Mouse (Mus musculus) stomach, embryonic 14.5 days (tissue): ENCODE results near the gene Zfp791. TPM values are rescaled to one million over a fixed set of nuclear protein-coding genes. Genes with fewer than 3 reads are reported as not detected.

Experiments
- ATAC-seq: fragments of 200-750 bp; cut with Nextera tagmentation; 2 replicates; pipeline ENCODE4 v1.8.0; 2017; ENCODE audit warnings: low read depth, moderate TSS enrichment; ENCODE audit not compliant: insufficient number of reproducible peaks, insufficient read depth, low FRiP score
- H3K27ac ChIP-seq: fragments of 300-500 bp; sonication (generic); 2 replicates; pipeline ENCODE4 v1.5.1; 2014; ENCODE audit warnings: mild to moderate bottlenecking, low read length, moderate library complexity, mixed read lengths
- H3K27me3 ChIP-seq: fragments of 300-500 bp; sonication (generic); 2 replicates; pipeline ENCODE4 v1.6.1; 2014; ENCODE audit warnings: low read length, control low read depth, mixed read lengths; ENCODE audit not compliant: control insufficient read depth, insufficient read depth
- H3K36me3 ChIP-seq: fragments of 300-500 bp; sonication (generic); 2 replicates; pipeline ENCODE4 v1.6.1; 2014; ENCODE audit warnings: mild to moderate bottlenecking, control low read depth, low read length, moderate library complexity, mixed read lengths; ENCODE audit not compliant: control insufficient read depth, insufficient read depth
- H3K4me1 ChIP-seq: fragments of 300-500 bp; sonication (generic); 2 replicates; pipeline ENCODE4 v1.6.1; 2014; ENCODE audit warnings: low read length, control low read depth, mixed read lengths; ENCODE audit not compliant: control insufficient read depth, insufficient read depth
- H3K4me2 ChIP-seq: fragments of 300-500 bp; sonication (generic); replicated peaks from 2 replicates; pipeline ENCODE4 v1.6.1; 2014; ENCODE audit warnings: low read depth, low read length, control low read depth
- H3K4me3 ChIP-seq: fragments of 300-500 bp; sonication (generic); 2 replicates; pipeline ENCODE4 v1.5.1; 2014; ENCODE audit warnings: low read depth, low read length, control low read depth
- H3K9ac ChIP-seq: fragments of 300-500 bp; sonication (generic); replicated peaks from 2 replicates; pipeline ENCODE4 v1.6.1; 2014; ENCODE audit warnings: low read depth, mild to moderate bottlenecking, control low read depth, low read length, moderate library complexity, mixed read lengths
- H3K9me3 ChIP-seq: fragments of 300-500 bp; sonication (generic); 2 replicates; pipeline ENCODE4 v1.6.1; 2016; ENCODE audit warnings: low read depth, low read length, control low read depth; ENCODE audit not compliant: control insufficient read depth
- WGBS: fragments of 180-500 bp; shearing (Covaris S2); extraction: QIAGEN DNeasy Blood & Tissue Kit; methylation state at CpG from one replicate; pipeline ENCODE4 v1.1.7; 2014; 5-methylcytosine and 5-hydroxymethylcytosine counted together
- polyA plus RNA-seq: library from polyadenylated mRNA; unstranded; fragments of >200 nt; fragmentation: Nextera tagmentation; extraction: Ambion mirVana; gene quantifications from 2 replicates; pipeline ENCODE4 v1.2.1, GENCODE M21; 2014

The Zfp791 gene
- polyA plus RNA-seq, 1 experiment from 2014 or later, result 1.7 TPM

DNA sequence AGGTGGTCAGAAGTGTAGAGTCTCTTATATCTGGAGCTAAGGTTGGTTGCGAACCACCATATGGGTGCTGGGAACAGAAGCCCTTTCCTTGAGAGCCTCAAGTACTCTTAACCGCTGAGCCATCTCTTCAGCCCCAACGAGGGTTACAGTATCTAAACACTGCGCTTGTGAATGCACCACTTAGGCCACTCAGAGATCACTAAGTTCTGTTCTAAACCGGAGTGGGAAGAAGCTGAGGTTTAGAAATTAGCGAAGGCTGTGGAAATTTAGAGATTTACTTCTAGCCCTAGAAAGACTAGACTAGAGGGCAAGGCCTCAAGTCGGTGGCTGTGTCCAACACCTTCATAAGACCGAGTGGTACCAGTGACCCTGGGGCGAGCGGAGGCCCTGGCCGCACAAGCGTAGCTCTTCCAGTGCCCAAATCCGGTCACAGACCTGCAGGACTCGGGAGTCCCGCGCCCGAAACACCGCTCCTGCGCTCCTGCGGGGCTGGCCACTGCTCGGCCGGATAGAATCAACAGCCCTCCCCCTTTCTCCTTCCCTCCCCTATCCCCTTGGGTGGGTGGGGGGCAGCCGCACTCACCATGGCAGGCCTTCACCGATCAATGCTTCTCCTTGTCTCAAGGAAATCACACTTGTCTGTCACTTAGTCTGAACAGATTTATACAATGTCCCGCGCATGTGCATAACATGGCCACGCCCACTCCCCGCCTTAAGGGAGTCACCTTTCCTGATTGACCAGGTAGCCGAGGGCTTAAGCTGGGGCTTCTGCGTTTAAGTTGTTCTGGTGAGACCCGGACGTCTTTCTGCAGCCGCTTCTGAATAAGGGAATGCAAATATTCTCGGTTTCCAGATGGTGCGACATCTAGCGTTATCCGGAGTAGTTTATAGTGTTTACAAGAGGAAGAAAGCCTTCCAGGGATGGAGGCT is 3.6 kb downstream of the Zfp791 start:
- H3K4me3 ChIP-seq, result peak overlapping the region; percentile 60
- peak overlapping the region; percentile 71; the same call in 1 of the 2 replicates for H3K27ac ChIP-seq
- H3K9ac ChIP-seq, result peak overlapping the region; percentile 60
- H3K4me2 ChIP-seq, result peak overlapping the region; percentile 70
- no peaks in the 10 kb centered on the region for H3K9me3 ChIP-seq
- H3K36me3 ChIP-seq, result no peaks in the 10 kb centered on the region
- no peaks in the 10 kb centered on the region for H3K4me1 ChIP-seq
- peak; percentile 93 for ATAC-seq
- H3K27me3 ChIP-seq, result no peaks in the 10 kb centered on the region
- WGBS, result 7% methylated on average over 37 of the region's 37 CpGs

- H3K4me1 ChIP-seq, result no peaks in the 10 kb centered on the region
- H3K4me2 ChIP-seq, result no peak overlapping the region
- H3K9me3 ChIP-seq, result no peaks in the 10 kb centered on the region
- ATAC-seq, result no peak
- WGBS, result 61% methylated on average over 7 of the region's 7 CpGs
- no peak overlapping the region for H3K27ac ChIP-seq
- no peaks in the 10 kb centered on the region for H3K27me3 ChIP-seq
- no peak overlapping the region for H3K9ac ChIP-seq
- H3K4me3 ChIP-seq, result no peak overlapping the region
- no peaks in the 10 kb centered on the region for H3K36me3 ChIP-seq
Measured at GRCm38 (mm10) chr8:85116984-85117383, 5.9 kb downstream of the Zfp791 start.

GRCm38 (mm10) chr8:85115501-85115900 is 7.4 kb downstream of the Zfp791 start:
- no peak overlapping the region for H3K9ac ChIP-seq
- peaks cover 8% of the 10 kb centered on the region; the same call in 1 of the 2 replicates for H3K36me3 ChIP-seq
- H3K27ac ChIP-seq, result no peak overlapping the region
- no peak overlapping the region for H3K4me3 ChIP-seq
- no peaks in the 10 kb centered on the region for H3K27me3 ChIP-seq
- WGBS, result 76% methylated on average over 4 of the region's 4 CpGs
- H3K9me3 ChIP-seq, result no peaks in the 10 kb centered on the region
- no peak overlapping the region for H3K4me2 ChIP-seq
- no peaks in the 10 kb centered on the region for H3K4me1 ChIP-seq
- no peak for ATAC-seq

DNA sequence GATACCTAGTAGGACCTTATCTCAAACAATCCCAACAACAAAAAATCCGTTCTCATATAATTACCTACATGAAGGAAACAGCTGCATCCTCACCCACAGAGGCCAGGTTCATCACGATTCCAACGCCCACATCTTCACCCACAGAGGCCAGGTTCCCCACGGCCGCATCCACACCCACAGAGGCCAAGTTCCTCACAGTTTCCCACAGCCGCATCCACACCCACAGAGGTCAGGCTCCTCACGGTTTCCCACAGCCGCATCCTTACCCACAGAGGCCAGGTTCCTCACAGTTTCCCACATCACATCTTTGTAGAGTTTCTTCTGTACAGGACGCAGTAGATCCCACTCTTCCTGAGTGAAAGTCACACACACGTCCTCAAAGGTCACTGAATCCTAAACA is 9.7 kb downstream of the Zfp791 start:
- no peaks in the 10 kb centered on the region for H3K27me3 ChIP-seq
- no peak overlapping the region for H3K4me2 ChIP-seq
- peaks cover 17% of the 10 kb centered on the region for H3K36me3 ChIP-seq
- 91% methylated on average over 10 of the region's 10 CpGs for WGBS
- H3K27ac ChIP-seq, result no peak overlapping the region
- H3K9ac ChIP-seq, result no peak overlapping the region
- no peaks in the 10 kb centered on the region for H3K4me1 ChIP-seq
- H3K4me3 ChIP-seq, result no peak overlapping the region
- no peak for ATAC-seq
- H3K9me3 ChIP-seq, result no peaks in the 10 kb centered on the region

DNA sequence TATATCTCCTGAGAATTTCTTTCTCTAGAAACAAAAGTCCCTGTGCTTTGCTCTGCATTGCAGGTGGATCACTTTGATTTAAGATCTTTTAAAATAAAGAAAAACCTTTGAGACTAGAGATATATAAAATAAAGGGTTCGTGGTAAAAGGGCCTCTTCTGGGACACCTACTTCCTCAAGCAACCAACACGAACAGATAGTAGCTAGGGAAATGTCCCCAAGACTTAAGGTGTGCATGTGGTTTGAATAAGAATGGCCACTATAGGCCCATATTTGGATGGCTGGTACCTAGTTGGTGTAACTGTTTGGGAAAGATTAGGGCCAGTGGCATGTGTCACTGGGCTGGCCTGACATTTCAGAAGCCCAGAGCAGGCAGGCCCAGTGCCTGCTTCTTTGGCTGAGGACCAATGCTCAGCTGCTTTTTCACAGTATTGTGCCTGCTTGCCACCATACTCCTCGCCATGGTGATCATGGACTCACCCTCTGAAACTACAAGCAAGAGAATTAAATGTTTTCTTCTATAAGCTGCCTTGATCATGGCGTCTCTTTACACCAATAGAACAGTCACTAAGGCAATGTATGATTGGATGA is 22.7 kb downstream of the Zfp791 start:
- Histone ChIP-seq H3K36me3 (peaks cover 22% of the 10 kb centered on the region), H3K9ac (no peak overlapping the region), H3K9me3 (no peaks in the 10 kb centered on the region), H3K4me3 (no peak overlapping the region), H3K27ac (no peak overlapping the region), H3K4me2 (no peak overlapping the region), H3K27me3 (no peaks in the 10 kb centered on the region), H3K4me1 (no peaks in the 10 kb centered on the region)
- WGBS, result 88% methylated on average over 4 of the region's 4 CpGs
- ATAC-seq, result no peak

- 87% methylated on average over 4 of the region's 4 CpGs for WGBS
- H3K4me2 ChIP-seq, result no peak overlapping the region
Measured at GRCm38 (mm10) chr8:85096850-85097249, 26.0 kb downstream of the Zfp791 start.

DNA sequence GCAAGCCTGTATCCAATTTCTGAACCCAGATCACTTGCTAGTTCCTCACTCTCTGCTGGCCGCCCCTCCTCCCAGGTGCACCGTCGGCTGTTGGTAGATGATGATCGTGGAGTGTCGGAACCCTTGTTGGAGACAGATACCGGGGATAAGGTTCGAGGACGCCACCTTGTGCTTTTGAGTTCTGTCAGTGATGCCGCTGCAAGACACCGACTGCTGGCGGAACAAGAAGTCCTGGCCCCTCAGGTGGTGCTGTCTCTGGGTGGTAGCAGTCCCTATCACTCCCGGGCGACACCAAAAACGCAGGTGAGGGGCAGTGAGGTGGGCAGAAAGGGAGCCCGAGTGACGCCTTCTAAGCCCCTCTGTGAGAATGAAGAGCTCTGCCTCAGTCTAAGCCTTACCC is 26.7 kb downstream of the Zfp791 start:
- Histone ChIP-seq H3K9ac (no peak overlapping the region), H3K27ac (no peak overlapping the region), H3K36me3 (peaks cover 26% of the 10 kb centered on the region), H3K4me3 (no peak overlapping the region), H3K27me3 (no peaks in the 10 kb centered on the region), H3K4me1 (no peaks in the 10 kb centered on the region), H3K9me3 (no peaks in the 10 kb centered on the region), H3K4me2 (no peak overlapping the region)
- ATAC-seq, result no peak
- 93% methylated on average over 16 of the region's 16 CpGs for WGBS

More at GRCm38 (mm10) chr8:85096850-85097249, 26.0 kb downstream of the Zfp791 start:
- H3K27me3 ChIP-seq, result no peaks in the 10 kb centered on the region
- peaks cover 26% of the 10 kb centered on the region for H3K36me3 ChIP-seq
- H3K4me3 ChIP-seq, result no peak overlapping the region
- H3K9ac ChIP-seq, result no peak overlapping the region
- H3K9me3 ChIP-seq, result no peaks in the 10 kb centered on the region
- no peaks in the 10 kb centered on the region for H3K4me1 ChIP-seq
- no peak overlapping the region for H3K27ac ChIP-seq
- no peak for ATAC-seq

- Histone ChIP-seq H3K27me3 (no peaks in the 10 kb centered on the region), H3K9me3 (no peaks in the 10 kb centered on the region), H3K4me1 (no peaks in the 10 kb centered on the region), H3K9ac (no peak overlapping the region), H3K4me3 (no peak overlapping the region), H3K27ac (no peak overlapping the region), H3K36me3 (peaks cover 26% of the 10 kb centered on the region), H3K4me2 (no peak overlapping the region)
- ATAC-seq, result no peak
- 89% methylated on average over 7 of the region's 7 CpGs for WGBS
Measured at GRCm38 (mm10) chr8:85095566-85095965, 27.3 kb downstream of the Zfp791 start.
